Mouse (Mus musculus) small intestine, adult 2 months (tissue): ENCODE data around the gene Hsdl2.

Experiments
- CTCF ChIP-seq: fragments of 200-500 bp; IDR thresholded peaks from 2 replicates; pipeline ENCODE4 v1.5.1; 2012; ENCODE audit warnings: low read depth, mild to moderate bottlenecking, control low read depth, inconsistent platforms, low read length, moderate library complexity, mixed read lengths; ENCODE audit not compliant: insufficient replicate concordance, insufficient read length; ENCODE audit errors: extremely low read depth
- POLR2A ChIP-seq: fragments of 200-500 bp; IDR thresholded peaks from 2 replicates; pipeline ENCODE4 v1.6.1; 2012; ENCODE audit warnings: low read depth, mild to moderate bottlenecking, control low read depth, inconsistent platforms, low read length, moderate library complexity

- TF ChIP-seq POLR2A (no peak), CTCF (no peak)
These were observed 38.4 kb downstream of the Hsdl2 start for GRCm38 (mm10) chr4:59619611-59620245.
